Mouse (Mus musculus) hindbrain, postnatal 0 days (tissue): ENCODE measurements around the gene Hmmr. TPM values are rescaled to one million over a fixed set of nuclear protein-coding genes. Genes with fewer than 3 reads are reported as not detected.

Source experiments
- ATAC-seq: fragments of 200-750 bp; cut with Nextera tagmentation; 2 replicates; pipeline ENCODE4 v1.8.0; 2017; ENCODE audit warnings: mild to moderate bottlenecking, moderate TSS enrichment, moderate library complexity
- DNase-seq: peaks from one replicate; pipeline ENCODE4 v3.0.0-alpha.2; 2015; ENCODE audit warnings: low spot score
- H3K27ac ChIP-seq: fragments of 300-500 bp; sonication (generic); 2 replicates; pipeline ENCODE4 v1.5.1; 2014; ENCODE audit warnings: mild to moderate bottlenecking
- H3K27me3 ChIP-seq: fragments of 300-500 bp; sonication (generic); 2 replicates; pipeline ENCODE4 v1.6.1; 2014; ENCODE audit warnings: low read length, mixed read lengths; ENCODE audit not compliant: insufficient read depth
- H3K36me3 ChIP-seq: fragments of 300-500 bp; sonication (generic); 2 replicates; pipeline ENCODE4 v1.6.1; 2014; ENCODE audit warnings: low read length, mixed read lengths; ENCODE audit not compliant: insufficient read depth
- H3K4me1 ChIP-seq: fragments of 300-500 bp; sonication (generic); 2 replicates; pipeline ENCODE4 v1.6.1; 2014; ENCODE audit warnings: antibody characterized with exemption, low read length, mixed read lengths; ENCODE audit not compliant: insufficient read depth
- H3K4me2 ChIP-seq: fragments of 300-500 bp; sonication (generic); 2 replicates; pipeline ENCODE4 v1.6.1; 2014; ENCODE audit warnings: low read depth, mild to moderate bottlenecking, low read length, moderate library complexity, mixed read lengths
- H3K4me3 ChIP-seq: fragments of 300-500 bp; sonication (generic); 2 replicates; pipeline ENCODE4 v1.5.1; 2014; ENCODE audit warnings: low read length
- H3K9ac ChIP-seq: fragments of 300-500 bp; sonication (generic); replicated peaks from 2 replicates; pipeline ENCODE4 v1.6.1; 2014; ENCODE audit warnings: mild to moderate bottlenecking, low read length, moderate library complexity, mixed read lengths
- H3K9me3 ChIP-seq: fragments of 300-500 bp; sonication (generic); 2 replicates; pipeline ENCODE4 v1.6.1; 2016; ENCODE audit warnings: low read length, mixed read lengths
- CTCF ChIP-seq: IDR thresholded peaks from 2 replicates; pipeline ENCODE4 v1.5.1; 2016; ENCODE audit warnings: antibody characterized with exemption, control low read depth, low read depth
- WGBS: fragments of 180-500 bp; shearing (Covaris S2); extraction: QIAGEN DNeasy Blood & Tissue Kit; methylation state at CpG from one replicate; pipeline ENCODE4 v1.1.7; 2014; 5-methylcytosine and 5-hydroxymethylcytosine counted together
- polyA plus RNA-seq: library from polyadenylated mRNA; unstranded; fragments of >200 nt; fragmentation: Nextera tagmentation; extraction: Ambion mirVana; gene quantifications from 2 replicates; pipeline ENCODE4 v1.2.1, GENCODE M21; 2015
- total RNA-seq: library from RNA; depleted of rRNA; stranded (reverse); fragments of >200 nt; gene quantifications from 2 replicates; pipeline ENCODE4 v1.2.3, GENCODE M21; 2014; rRNA removed

Gene Hmmr
- total and polyA plus RNA-seq, 2 experiments from 2014 or later: 4.8 to 6.1 TPM

DNA sequence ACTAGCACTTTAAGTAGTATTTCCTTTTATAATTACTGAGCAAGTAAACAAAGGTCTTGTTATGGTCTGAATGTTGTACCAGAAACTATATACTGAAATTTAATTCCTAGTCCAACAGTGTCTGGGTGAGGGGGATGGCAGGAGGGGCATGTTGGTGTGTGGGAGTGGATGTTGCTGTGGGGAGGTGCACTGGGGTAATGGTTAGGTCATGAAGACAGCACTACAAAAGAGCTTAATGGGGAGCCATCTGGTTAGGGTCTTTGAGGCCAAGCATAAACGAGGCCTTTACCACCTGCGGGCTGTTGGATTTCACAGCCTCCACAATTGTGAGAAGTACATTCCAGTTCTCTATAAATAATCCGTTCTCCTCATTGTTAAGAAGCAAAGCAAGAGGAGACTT, 49.9 kb downstream of the Hmmr start:
- H3K27ac ChIP-seq: no peak overlapping the region
- ATAC-seq (no peak), DNase-seq (no peak)
- H3K4me3 ChIP-seq: no peak overlapping the region
- H3K36me3 ChIP-seq: peaks cover 42% of the 10 kb centered on the region
- H3K9ac ChIP-seq: no peak overlapping the region
- H3K9me3 ChIP-seq: no peaks in the 10 kb centered on the region
- H3K27me3 ChIP-seq: no peaks in the 10 kb centered on the region
- no peak for TF ChIP-seq CTCF
- H3K4me1 ChIP-seq: no peaks in the 10 kb centered on the region
- H3K4me2 ChIP-seq: no peak overlapping the region
- 62% methylated on average over 3 of the region's 3 CpGs for WGBS

DNA sequence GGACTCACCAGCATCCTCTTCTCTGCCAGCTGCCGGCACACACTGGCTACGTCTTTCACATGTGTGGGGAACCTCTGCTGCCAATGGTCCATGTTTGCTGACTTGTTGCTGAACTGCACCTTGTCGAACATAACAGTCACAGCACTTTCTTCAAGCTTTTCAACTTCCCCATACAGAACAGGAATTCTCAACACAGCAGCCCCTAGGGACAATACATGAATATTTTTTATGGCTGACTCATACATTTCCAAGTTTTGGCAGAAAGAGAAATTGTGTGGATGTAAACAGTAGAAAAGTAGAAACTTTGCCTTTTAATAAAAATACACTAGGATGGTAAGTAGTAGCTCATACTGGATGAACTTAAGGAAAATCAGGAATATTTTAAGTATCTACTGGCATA, 50.8 kb downstream of the Hmmr start:
- no peak for ATAC-seq
- WGBS: 90% methylated on average over 3 of the region's 3 CpGs
- H3K27me3 ChIP-seq: no peaks in the 10 kb centered on the region
- H3K4me2 ChIP-seq: no peak overlapping the region
- no peak for DNase-seq
- no peak overlapping the region for H3K9ac ChIP-seq
- no peak overlapping the region for H3K4me3 ChIP-seq
- no peak overlapping the region for H3K27ac ChIP-seq
- no peaks in the 10 kb centered on the region for H3K9me3 ChIP-seq
- H3K4me1 ChIP-seq: no peaks in the 10 kb centered on the region
- H3K36me3 ChIP-seq: peaks cover 46% of the 10 kb centered on the region
- no peak for TF ChIP-seq CTCF

DNA sequence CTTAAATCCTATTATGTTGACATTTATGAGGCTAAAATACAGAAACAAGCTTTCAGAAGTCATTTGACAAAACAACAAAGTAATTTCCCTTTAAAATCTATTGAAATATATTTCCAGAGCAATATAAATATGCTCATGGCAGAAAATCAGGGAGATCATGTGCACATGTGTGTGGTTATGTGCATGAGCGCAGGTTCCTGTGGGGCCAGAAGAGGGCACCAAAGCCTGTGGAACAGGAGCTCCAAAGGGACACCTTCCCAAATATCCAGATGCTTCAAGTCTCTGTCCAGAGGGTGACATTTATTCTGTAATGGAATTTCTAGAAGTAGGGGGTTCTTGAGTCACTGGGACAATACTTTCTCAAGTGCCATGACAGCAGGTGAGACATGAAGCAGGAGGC, 56.1 kb downstream of the Hmmr start:
- Histone ChIP-seq H3K4me3 (no peak overlapping the region), H3K27me3 (no peaks in the 10 kb centered on the region), H3K4me1 (no peaks in the 10 kb centered on the region), H3K4me2 (no peak overlapping the region), H3K9ac (no peak overlapping the region), H3K36me3 (peaks cover 26% of the 10 kb centered on the region), H3K9me3 (no peaks in the 10 kb centered on the region), H3K27ac (no peak overlapping the region)
- TF ChIP-seq CTCF: no peak; the same call in 1 of the 2 replicates
- ATAC-seq (no peak), DNase-seq (no peak)
- WGBS: 97% methylated on average over 1 of the region's 1 CpGs

DNA sequence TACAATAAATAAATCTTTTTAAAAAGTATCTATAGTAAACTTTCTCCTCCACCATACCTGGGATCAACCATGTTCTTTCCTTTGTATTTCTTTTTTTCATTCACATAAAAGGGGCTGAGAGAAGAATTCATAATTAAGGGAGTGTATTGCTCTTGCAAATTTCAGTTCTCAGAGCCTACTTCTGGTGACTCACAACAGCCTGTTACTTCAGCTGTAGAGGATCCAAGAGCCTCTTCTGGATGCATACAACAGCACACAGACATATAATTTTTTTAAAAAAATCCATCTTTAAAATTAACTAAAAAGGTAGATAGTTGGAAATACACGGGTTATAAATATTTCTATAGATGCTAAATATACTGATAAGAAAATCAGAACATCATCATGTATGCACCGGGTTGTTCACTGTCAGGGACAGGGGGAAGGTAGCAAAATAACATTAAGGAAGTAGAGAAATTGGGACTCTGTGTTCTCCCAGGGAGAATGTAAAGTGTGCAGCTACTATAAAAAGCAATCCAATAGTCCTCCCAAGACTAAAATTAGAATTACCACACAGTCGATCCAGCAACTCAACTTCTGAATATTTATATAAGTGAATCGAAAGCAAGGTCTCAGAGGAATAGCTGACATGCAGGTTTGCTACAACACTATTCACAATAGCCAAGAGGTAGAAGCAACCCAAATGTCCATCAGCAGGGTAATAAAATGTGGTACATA, 58.0 kb downstream of the Hmmr start:
- H3K27me3 ChIP-seq: no peaks in the 10 kb centered on the region
- DNase-seq (no peak), ATAC-seq (no peak)
- no peak overlapping the region for H3K27ac ChIP-seq
- H3K36me3 ChIP-seq: peaks cover 17% of the 10 kb centered on the region
- H3K4me2 ChIP-seq: no peak overlapping the region
- H3K4me1 ChIP-seq: no peaks in the 10 kb centered on the region
- H3K9me3 ChIP-seq: no peaks in the 10 kb centered on the region
- H3K4me3 ChIP-seq: no peak overlapping the region
- TF ChIP-seq CTCF: no peak
- no peak overlapping the region for H3K9ac ChIP-seq
- 79% methylated on average over 4 of the region's 4 CpGs for WGBS

Other genes with a start within 250 kb of the Hmmr start
- 27.4 and 34.9 TPM in 2 replicates for gene Mat2b, start 38.2 kb downstream of the Hmmr start, total RNA-seq
- 49.5 and 52.4 TPM in 2 replicates for gene Mat2b, start 38.2 kb downstream of the Hmmr start, polyA plus RNA-seq
- gene Nudcd2, start 245 bp upstream of the Hmmr start, total RNA-seq: 21.5 and 22.4 TPM in 2 replicates
- 62.4 and 65.6 TPM in 2 replicates for gene Nudcd2, start 245 bp upstream of the Hmmr start, polyA plus RNA-seq
- gene Ccng1, start 21.9 kb upstream of the Hmmr start, total RNA-seq: 49.0 and 51.9 TPM in 2 replicates
- gene Ccng1, start 21.9 kb upstream of the Hmmr start, polyA plus RNA-seq: 31.0 and 33.1 TPM in 2 replicates